Mouse (Mus musculus): Measurements from ENCODE around the gene Crtc3. TPM values are rescaled to one million over a fixed set of nuclear protein-coding genes. Genes with fewer than 3 reads are reported as not detected.

Gene Crtc3
- total RNA-seq, 2 experiments from 2014 or later: 19.0 to 26.8 TPM

DNA sequence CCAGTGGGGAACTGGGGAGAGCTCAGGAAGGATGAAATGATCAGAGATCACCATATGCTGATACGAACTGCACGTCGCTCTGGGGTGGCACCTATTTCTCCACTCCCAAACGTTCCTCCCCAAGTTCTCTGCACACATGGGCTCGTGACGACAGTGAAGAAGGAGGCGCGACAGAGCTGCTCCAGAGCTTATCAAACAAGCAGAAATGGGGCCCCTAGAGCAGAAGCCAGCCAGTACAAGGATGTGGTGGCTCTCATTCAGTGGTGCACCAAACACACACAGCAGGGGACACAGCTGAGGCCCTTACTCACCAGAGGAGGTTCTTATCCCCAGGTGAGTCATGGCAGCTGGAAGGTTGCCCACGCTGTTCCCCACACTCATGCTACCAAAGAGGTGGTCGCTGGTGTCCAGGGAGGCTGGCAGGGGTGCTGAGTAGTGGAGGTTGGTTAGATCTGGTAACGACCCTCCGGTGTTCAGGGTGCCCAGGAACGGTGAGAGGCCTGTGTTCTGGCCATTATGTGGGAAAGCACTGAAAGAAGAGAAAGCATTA, 90.2 kb downstream of the Crtc3 start:
- DNase-seq: no peak

- no peak for DNase-seq
Observed at GRCm38 (mm10) chr7:80597900-80598299, 90.8 kb downstream of the Crtc3 start.

- no peak for DNase-seq
Observed at GRCm38 (mm10) chr7:80589054-80589746, 99.5 kb downstream of the Crtc3 start.

- DNase-seq: peak; percentile 26
Observed at GRCm38 (mm10) chr7:80587684-80588083, 101.0 kb downstream of the Crtc3 start.

DNA sequence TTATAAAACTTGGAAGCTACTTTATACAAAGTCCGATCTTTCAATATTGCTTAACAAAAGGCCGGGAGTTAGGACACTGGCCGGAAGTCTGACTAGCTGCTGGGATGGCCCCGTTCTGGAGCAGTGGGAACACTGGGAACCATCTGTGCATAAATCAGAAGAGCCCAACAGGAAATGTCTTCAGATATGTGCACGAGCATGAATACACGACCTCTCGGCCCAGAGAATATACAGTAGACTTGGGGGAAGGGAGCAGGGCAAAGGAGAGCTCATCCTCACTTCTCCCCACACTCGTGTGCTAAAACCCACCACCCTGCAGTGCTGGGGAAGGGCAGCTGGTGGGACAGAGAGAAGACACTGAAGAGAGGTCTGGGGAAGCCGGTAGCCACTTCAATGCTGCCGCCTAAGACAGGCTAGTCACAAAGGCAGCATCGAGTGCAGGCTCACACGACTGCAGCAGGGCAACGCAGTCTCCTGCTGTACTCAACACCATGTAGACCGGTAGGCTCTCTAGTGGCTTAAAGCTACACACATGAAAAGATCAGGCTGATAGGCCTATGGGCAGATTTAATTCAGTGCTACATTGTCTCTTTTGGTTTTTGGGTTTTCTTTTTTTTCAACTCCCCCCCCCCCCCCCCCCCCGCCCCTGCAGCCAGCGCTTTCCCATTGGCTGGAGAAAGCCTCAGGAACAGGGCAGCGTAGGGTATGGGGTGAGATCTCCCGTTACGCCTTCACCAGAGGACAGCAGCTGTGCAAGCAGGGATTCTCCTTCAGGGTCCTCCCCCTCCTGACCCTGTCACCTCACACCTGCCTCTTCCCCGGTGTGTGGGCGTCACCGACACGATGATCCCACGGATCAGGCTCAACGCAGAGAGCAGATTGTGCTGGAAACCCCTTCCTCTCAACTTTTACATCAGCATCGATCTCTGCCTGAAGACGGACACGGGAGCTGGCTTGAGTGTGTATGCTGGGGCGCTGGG, 101.7 kb downstream of the Crtc3 start:
- peak; percentile 25 for DNase-seq

- peak; percentile 39 for DNase-seq
Observed at GRCm38 (mm10) chr7:80586161-80586560, 102.5 kb downstream of the Crtc3 start.

DNA sequence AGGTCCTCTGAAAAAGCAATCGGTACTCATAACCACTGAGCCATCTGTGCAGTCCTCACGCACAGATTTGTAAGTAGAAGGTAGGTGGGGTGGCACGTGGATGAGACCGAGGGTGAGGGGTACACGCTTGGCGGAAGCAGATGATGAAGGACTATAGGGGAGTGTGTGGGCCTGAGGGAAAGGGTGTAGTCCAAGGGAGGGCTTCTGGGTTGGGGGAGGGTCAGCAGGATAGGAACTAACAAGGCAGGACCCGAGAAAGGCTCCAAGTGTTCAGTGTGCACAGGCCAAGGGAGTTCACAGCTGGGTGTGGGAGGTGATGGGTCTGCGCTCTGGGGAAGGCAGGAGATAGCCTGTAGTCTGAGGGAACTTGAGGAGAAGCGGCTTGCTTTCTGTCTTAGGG, 103.3 kb downstream of the Crtc3 start:
- DNase-seq: no peak

DNA sequence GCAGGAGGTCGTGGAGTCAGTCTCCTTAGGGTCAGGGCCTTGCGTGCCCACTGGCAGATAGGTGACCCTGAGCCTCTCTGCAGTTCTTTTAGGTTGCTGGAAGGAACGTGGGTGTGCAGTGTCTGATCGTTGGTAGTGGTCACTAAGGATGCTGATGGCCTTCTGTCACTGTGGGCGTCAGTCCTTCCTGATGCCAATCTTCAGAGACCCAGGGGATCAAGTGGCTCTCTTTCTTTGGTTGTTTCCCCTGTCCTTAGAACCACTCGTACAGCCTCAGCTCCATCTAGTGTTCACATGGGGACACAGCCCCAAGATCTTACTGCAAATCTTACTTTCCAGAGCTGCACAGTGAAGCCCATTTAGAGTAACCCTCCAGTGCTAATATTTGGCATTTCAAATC, 104.7 kb downstream of the Crtc3 start:
- peak; percentile 50 for DNase-seq

- DNase-seq: peak; percentile 41
Observed at GRCm38 (mm10) chr7:80582821-80583451, 105.7 kb downstream of the Crtc3 start.

DNA sequence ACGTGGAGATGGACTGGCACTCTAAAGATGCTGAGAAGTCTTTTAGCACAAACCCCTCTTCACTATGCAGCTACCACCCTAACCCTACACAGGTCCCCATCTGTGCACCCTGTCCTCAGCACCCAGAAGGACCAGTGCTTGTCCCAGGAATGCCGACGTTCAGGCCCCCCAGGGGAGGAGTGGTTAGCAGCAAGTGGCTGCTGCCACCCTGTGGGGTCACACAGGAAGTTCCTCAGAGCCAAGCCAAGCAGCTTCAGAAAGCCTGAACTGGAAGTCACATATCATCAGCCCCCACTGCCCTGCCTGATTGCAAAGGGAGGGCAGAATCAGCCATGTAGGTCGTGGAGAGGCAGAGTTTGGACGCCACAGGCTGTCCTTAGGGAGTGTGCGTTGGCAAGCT, 108.3 kb downstream of the Crtc3 start:
- peak; percentile 64 for DNase-seq

GRCm38 (mm10) chr7:80577417-80577980, 111.2 kb downstream of the Crtc3 start:
- no peak for DNase-seq

GRCm38 (mm10) chr7:80576626-80577025, 112.1 kb downstream of the Crtc3 start:
- no peak for DNase-seq

DNA sequence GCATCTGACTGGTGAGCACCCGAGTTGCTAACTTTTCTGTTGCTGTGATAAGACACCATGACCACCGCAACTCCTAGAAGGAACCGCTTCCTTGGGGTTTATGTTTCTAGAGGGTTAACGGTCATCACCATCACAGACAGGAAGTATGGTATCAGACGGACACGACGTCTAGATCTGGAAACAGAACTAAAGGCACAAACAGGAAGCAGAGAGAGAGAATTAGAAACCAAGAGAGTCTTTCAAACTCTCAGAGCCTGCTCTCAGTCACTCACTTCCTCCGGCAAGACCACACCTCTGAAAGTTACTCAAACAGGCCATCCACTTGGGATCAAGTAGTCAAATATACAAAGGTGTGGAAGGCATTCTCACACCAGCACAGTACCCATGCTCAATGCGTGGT, 112.9 kb downstream of the Crtc3 start:
- no peak for DNase-seq

GRCm38 (mm10) chr7:80573076-80573475, 115.6 kb downstream of the Crtc3 start:
- no peak for DNase-seq

GRCm38 (mm10) chr7:80567982-80568381, 120.7 kb downstream of the Crtc3 start:
- DNase-seq: no peak

- no peak for DNase-seq
Observed at GRCm38 (mm10) chr7:80561931-80562330, 126.7 kb downstream of the Crtc3 start.

DNA sequence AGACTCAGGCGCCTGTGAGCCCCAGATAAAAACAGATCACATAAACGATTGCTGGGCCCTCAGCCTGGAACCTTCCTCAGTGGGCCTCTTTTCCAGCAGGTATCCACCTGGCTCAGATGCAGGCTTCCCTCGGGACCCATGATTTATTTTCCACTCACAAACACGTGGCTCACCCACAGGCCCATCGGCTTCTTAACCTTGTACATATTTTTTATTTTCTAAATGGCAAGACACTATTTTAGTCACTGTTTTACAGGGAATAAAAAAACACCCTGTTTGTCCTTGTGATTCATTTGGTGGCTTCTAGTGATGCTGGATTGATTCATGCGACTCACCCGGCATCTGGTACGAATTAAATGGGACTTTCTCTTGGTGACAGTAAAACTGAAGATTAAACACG, 127.4 kb downstream of the Crtc3 start:
- no peak for DNase-seq

- DNase-seq: no peak
Observed at GRCm38 (mm10) chr7:80558572-80558971, 130.1 kb downstream of the Crtc3 start.

DNA sequence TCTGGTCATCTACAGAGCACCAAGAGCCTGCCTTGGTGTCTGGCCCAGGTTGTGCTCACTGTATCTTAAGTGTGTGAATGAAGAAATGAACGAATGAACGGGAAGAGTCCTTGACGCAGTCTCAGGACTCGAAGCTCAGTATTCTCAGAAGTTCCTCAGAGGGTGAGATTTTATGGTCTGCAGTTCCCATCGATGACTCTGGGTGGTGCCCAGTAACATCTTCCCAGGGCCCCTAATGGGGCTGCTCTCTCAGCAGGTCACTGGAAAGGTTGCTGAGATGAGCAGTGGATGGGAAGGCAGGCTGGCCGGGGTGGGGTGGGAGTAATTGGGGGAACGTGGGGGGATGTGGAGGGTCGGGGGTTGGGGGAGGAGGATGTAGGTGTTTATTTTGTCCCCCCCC, 130.6 kb downstream of the Crtc3 start:
- no peak for DNase-seq

DNA sequence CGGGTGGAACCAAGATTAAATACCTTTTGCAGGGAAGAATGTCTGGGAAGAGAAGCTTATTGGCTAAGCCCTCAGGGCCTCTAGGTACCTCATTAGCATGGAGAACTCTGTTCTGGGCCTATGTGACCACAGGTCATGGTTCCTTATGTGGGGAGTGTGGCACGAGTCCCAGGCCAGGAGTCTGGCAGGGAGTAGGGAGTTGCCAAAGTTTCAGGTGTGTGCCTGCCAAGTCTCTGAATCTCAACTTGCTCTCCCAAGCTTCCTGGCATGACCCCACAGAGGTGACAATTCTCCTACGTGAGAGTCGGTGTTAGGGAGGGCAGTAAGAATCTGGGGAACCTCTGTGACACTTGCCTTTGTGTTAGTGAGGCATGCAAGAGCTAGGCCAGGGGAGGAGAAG, 131.5 kb downstream of the Crtc3 start:
- DNase-seq: peak; percentile 28

DNA sequence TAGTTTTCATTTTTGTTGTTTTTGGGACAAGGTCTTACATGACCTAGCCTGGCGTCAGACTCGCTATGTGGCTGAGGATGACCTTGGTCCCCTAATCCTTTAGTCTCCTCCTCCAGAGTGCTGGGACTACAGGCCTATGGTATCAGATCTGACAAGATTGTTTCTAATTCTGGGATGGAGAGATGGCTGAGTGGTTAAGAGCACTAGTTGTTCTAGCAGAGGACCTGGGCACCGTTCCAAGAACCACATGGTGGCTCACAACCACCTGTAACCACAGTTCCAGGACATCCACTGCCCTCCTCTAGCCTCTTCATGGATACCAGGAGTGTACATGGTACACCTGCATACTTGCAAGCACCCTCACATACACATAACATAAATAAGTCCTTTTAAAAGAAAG, 132.5 kb downstream of the Crtc3 start:
- DNase-seq: peak; percentile 39

- DNase-seq: no peak
Observed at GRCm38 (mm10) chr7:80555146-80555545, 133.5 kb downstream of the Crtc3 start.

Measured in adrenal gland, postnatal 10 days (tissue).